Mouse (Mus musculus) liver, adult 2 months (tissue): ENCODE measurements around the gene Dnajc25. TPM values are rescaled to one million over a fixed set of nuclear protein-coding genes. Genes with fewer than 3 reads are reported as not detected.

ENCODE experiments used
- DNase-seq: peaks from one replicate; pipeline ENCODE4 v3.0.0-alpha.2; 2011; ENCODE audit warnings: low read depth, low spot score; ENCODE audit errors: extremely low read depth
- H3K27ac ChIP-seq: fragments of 200-500 bp; replicated peaks from 2 replicates; pipeline ENCODE4 v1.5.1; 2012; ENCODE audit warnings: low read depth, mild to moderate bottlenecking, control low read depth, inconsistent platforms, low read length; ENCODE audit not compliant: insufficient read depth
- H3K27me3 ChIP-seq: fragments of 200-500 bp; 2 replicates; pipeline ENCODE4 v1.6.1; 2012; ENCODE audit warnings: mild to moderate bottlenecking, moderate library complexity, low read length, inconsistent platforms; ENCODE audit not compliant: control insufficient read depth, insufficient read depth
- H3K36me3 ChIP-seq: fragments of 200-500 bp; 2 replicates; pipeline ENCODE4 v1.6.1; 2012; ENCODE audit warnings: low read length, inconsistent platforms; ENCODE audit not compliant: control insufficient read depth, insufficient read depth
- H3K4me1 ChIP-seq: fragments of 200-500 bp; 2 replicates; pipeline ENCODE4 v1.6.1; 2011; ENCODE audit warnings: low read length; ENCODE audit not compliant: control insufficient read depth, insufficient read depth
- H3K4me3 ChIP-seq: fragments of 200-500 bp; 2 replicates; pipeline ENCODE4 v1.5.1; 2011; ENCODE audit warnings: low read depth, mild to moderate bottlenecking, control low read depth, low read length, moderate library complexity; ENCODE audit not compliant: insufficient read depth
- H3K79me2 ChIP-seq: fragments of 200-500 bp; 2 replicates; pipeline ENCODE4 v1.6.1; 2012; ENCODE audit warnings: inconsistent platforms, mild to moderate bottlenecking, low read length, moderate library complexity; ENCODE audit not compliant: control insufficient read depth, insufficient read depth
- H3K9ac ChIP-seq: fragments of 200-500 bp; 2 replicates; pipeline ENCODE4 v1.6.1; 2012; ENCODE audit warnings: low read depth, mild to moderate bottlenecking, control low read depth, inconsistent platforms, low read length
- CTCF ChIP-seq: fragments of 200-500 bp; IDR thresholded peaks from 2 replicates; pipeline ENCODE4 v1.5.1; 2011; ENCODE audit warnings: low read depth, low read length, control low read depth
- POLR2A ChIP-seq: fragments of 200-500 bp; IDR thresholded peaks from 2 replicates; pipeline ENCODE4 v1.6.1; 2011; ENCODE audit warnings: low read length, control low read depth; ENCODE audit not compliant: insufficient read depth; ENCODE audit errors: extremely low read depth
- WGBS: fragments of 180-500 bp; shearing (Covaris S2); methylation state at CpG from one replicate; pipeline ENCODE4 v1.1.7; 2018; 5-methylcytosine and 5-hydroxymethylcytosine counted together
- polyA plus RNA-seq: library from polyadenylated mRNA; depleted of rRNA; stranded (reverse); fragments of >200 nt; gene quantifications from 2 replicates; pipeline ENCODE4 v1.2.3, GENCODE M21; 2012; rRNA removed
- total RNA-seq: library from RNA; depleted of rRNA; stranded (reverse); fragments of >200 nt; gene quantifications from 2 replicates; pipeline ENCODE4 v1.2.3, GENCODE M21; 2014; rRNA removed

Gene Dnajc25
- 10.8 and 11.8 TPM in 2 replicates for total RNA-seq
- 7.5 and 7.9 TPM in 2 replicates for polyA plus RNA-seq

GRCm38 (mm10) chr4:58994762-58995161 lies at the start of gene Dnajc25:
Dnajc25 (plus strand) TSS chr4:58995062.
- no peaks in the 10 kb centered on the region for H3K79me2 ChIP-seq
- H3K4me3 ChIP-seq: no peak within 1 kb of the TSS
- H3K9ac ChIP-seq: no peak within 1 kb of the TSS
- H3K27me3 ChIP-seq: 0 out of 2 replicates have a peak, but pooled peaks cover 2% of the 10 kb centered on the region
- no peak within 1 kb of the TSS for H3K27ac ChIP-seq
- no peaks in the 10 kb centered on the region for H3K4me1 ChIP-seq
- 89% methylated on average over 4 of the region's 4 CpGs for WGBS
- H3K36me3 ChIP-seq: no peaks in the 10 kb centered on the region
- DNase-seq: no peak
- TF ChIP-seq CTCF (no peak), POLR2A (no peak)

- H3K79me2 ChIP-seq: no peaks in the 10 kb centered on the region
- 0 out of 2 replicates have a peak, but pooled peaks cover under 1% of the 10 kb centered on the region for H3K4me1 ChIP-seq
- no peak for TF ChIP-seq CTCF
- TF ChIP-seq POLR2A: no peak
- WGBS: 89% methylated on average over 4 of the region's 4 CpGs
- no peak overlapping the region for H3K9ac ChIP-seq
- no peaks in the 10 kb centered on the region for H3K36me3 ChIP-seq
- peaks cover 7% of the 10 kb centered on the region; the same call in 1 of the 2 replicates for H3K27me3 ChIP-seq
- H3K27ac ChIP-seq: no peak overlapping the region
- no peak overlapping the region for H3K4me3 ChIP-seq
- DNase-seq: no peak
Observed at GRCm38 (mm10) chr4:58948391-58948790, 46.5 kb upstream of the Dnajc25 start.

- Histone ChIP-seq H3K27me3 (no peaks in the 10 kb centered on the region), H3K27ac (no peak overlapping the region), H3K4me3 (no peak overlapping the region), H3K4me1 (no peaks in the 10 kb centered on the region), H3K79me2 (no peaks in the 10 kb centered on the region), H3K36me3 (no peaks in the 10 kb centered on the region), H3K9ac (no peak overlapping the region)
- DNase-seq: no peak
- TF ChIP-seq POLR2A (no peak), CTCF (no peak)
- 91% methylated on average over 11 of the region's 11 CpGs for WGBS
Observed at GRCm38 (mm10) chr4:58952630-58953029, 42.2 kb upstream of the Dnajc25 start.

GRCm38 (mm10) chr4:58961719-58962118 lies 33.1 kb upstream of the Dnajc25 start:
- no peak for DNase-seq
- WGBS: 86% methylated on average over 15 of the region's 15 CpGs
- TF ChIP-seq CTCF (no peak), POLR2A (no peak)

GRCm38 (mm10) chr4:58963271-58963670 lies 31.6 kb upstream of the Dnajc25 start:
- 96% methylated on average over 4 of the region's 4 CpGs for WGBS
- no peak overlapping the region for H3K4me3 ChIP-seq
- H3K9ac ChIP-seq: no peak overlapping the region
- H3K4me1 ChIP-seq: no peaks in the 10 kb centered on the region
- H3K27me3 ChIP-seq: no peaks in the 10 kb centered on the region
- TF ChIP-seq CTCF: no peak
- no peak for TF ChIP-seq POLR2A
- no peak overlapping the region for H3K27ac ChIP-seq
- no peaks in the 10 kb centered on the region for H3K36me3 ChIP-seq
- DNase-seq: no peak
- no peaks in the 10 kb centered on the region for H3K79me2 ChIP-seq

More at GRCm38 (mm10) chr4:58961719-58962118, 33.1 kb upstream of the Dnajc25 start:
- Histone ChIP-seq H3K4me1 (no peaks in the 10 kb centered on the region), H3K79me2 (no peaks in the 10 kb centered on the region), H3K9ac (no peak overlapping the region), H3K4me3 (no peak overlapping the region), H3K27me3 (no peaks in the 10 kb centered on the region), H3K36me3 (no peaks in the 10 kb centered on the region), H3K27ac (no peak overlapping the region)

GRCm38 (mm10) chr4:58965136-58965535 lies 29.7 kb upstream of the Dnajc25 start:
- TF ChIP-seq CTCF (no peak), POLR2A (no peak)
- WGBS: 90% methylated on average over 1 of the region's 1 CpGs
- no peak overlapping the region for H3K4me3 ChIP-seq

More at GRCm38 (mm10) chr4:58965136-58965535, 29.7 kb upstream of the Dnajc25 start:
- Histone ChIP-seq H3K79me2 (no peaks in the 10 kb centered on the region), H3K9ac (no peak overlapping the region), H3K27me3 (no peaks in the 10 kb centered on the region), H3K4me1 (no peaks in the 10 kb centered on the region), H3K27ac (no peak overlapping the region), H3K36me3 (no peaks in the 10 kb centered on the region)
- no peak for DNase-seq
